Mouse (Mus musculus) right cerebral cortex, adult 18-20 months (tissue): ENCODE measurements at regions not wholly inside any gene's neighbourhood (a gene's known extent, or its start where the extent isn't known, plus 50 kb on each side); places are given as distances from the start of the nearest gene placed in this dataset.

ENCODE experiments used
- DNase-seq: peaks from one replicate; pipeline ENCODE4 v3.0.0; 2022; ENCODE audit warnings: mixed read lengths

- no peak for DNase-seq
Measured at GRCm38 (mm10) chr6:52433234-52433633, 119.9 kb downstream of the Evx1 start.

- DNase-seq, result no peak
Measured at GRCm38 (mm10) chr6:52434771-52435170, 121.5 kb downstream of the Evx1 start.

- DNase-seq, result no peak
Measured at GRCm38 (mm10) chr6:52435358-52435757, 122.1 kb downstream of the Evx1 start.

- DNase-seq, result no peak
Measured at GRCm38 (mm10) chr6:52438366-52438765, 125.1 kb downstream of the Evx1 start.

GRCm38 (mm10) chr6:52439204-52439603 lies 125.9 kb downstream of the Evx1 start:
- no peak for DNase-seq

- no peak for DNase-seq
Measured at GRCm38 (mm10) chr6:52440160-52440559, 126.9 kb downstream of the Evx1 start.

- peak; percentile 54 for DNase-seq
Measured at GRCm38 (mm10) chr6:52443112-52443984, 130.1 kb downstream of the Evx1 start.

- DNase-seq, result no peak
Measured at GRCm38 (mm10) chr6:52458828-52459227, 145.5 kb downstream of the Evx1 start.

- DNase-seq, result no peak
Measured at GRCm38 (mm10) chr6:52461186-52461585, 147.9 kb downstream of the Evx1 start.

GRCm38 (mm10) chr6:52463369-52463768 lies 150.1 kb downstream of the Evx1 start:
- peak; percentile 48 for DNase-seq

- no peak for DNase-seq
Measured at GRCm38 (mm10) chr6:52464571-52464970, 151.3 kb downstream of the Evx1 start.

- DNase-seq, result no peak
Measured at GRCm38 (mm10) chr6:52465834-52466525, 152.7 kb downstream of the Evx1 start.

GRCm38 (mm10) chr6:52470831-52471230 lies 157.5 kb downstream of the Evx1 start:
- DNase-seq, result no peak

GRCm38 (mm10) chr6:52471384-52471957 lies 158.2 kb downstream of the Evx1 start:
- no peak for DNase-seq

GRCm38 (mm10) chr6:52472008-52472407 lies 158.7 kb downstream of the Evx1 start:
- DNase-seq, result no peak

GRCm38 (mm10) chr6:52473042-52473589 lies 159.8 kb downstream of the Evx1 start:
- DNase-seq, result no peak

GRCm38 (mm10) chr6:52473924-52474323 lies 160.6 kb downstream of the Evx1 start:
- no peak for DNase-seq

GRCm38 (mm10) chr6:52475676-52476075 lies 162.4 kb downstream of the Evx1 start:
- no peak for DNase-seq

- DNase-seq, result no peak
Measured at GRCm38 (mm10) chr6:52476907-52477306, 163.3 kb downstream of the Hibadh start.

GRCm38 (mm10) chr6:52477380-52477779 lies 162.8 kb downstream of the Hibadh start:
- DNase-seq, result no peak

GRCm38 (mm10) chr6:52478624-52479023 lies 161.6 kb downstream of the Hibadh start:
- peak; percentile 11 for DNase-seq

GRCm38 (mm10) chr6:52479200-52479599 lies 161.0 kb downstream of the Hibadh start:
- no peak for DNase-seq

- DNase-seq, result no peak
Measured at GRCm38 (mm10) chr6:52481975-52482374, 158.2 kb downstream of the Hibadh start.
